Mouse (Mus musculus) E14TG2a.4 (cell line): Measurements from ENCODE around the gene Gja3.

ENCODE experiments used
- CTCF ChIP-seq: conservative IDR thresholded peaks from 2 replicates; pipeline ENCODE4 v1.5.1; 2014; ENCODE audit warnings: low read length
- NANOG ChIP-seq: IDR thresholded peaks from 2 replicates; pipeline ENCODE4 v1.6.1; 2014; ENCODE audit warnings: borderline replicate concordance, low read length, mixed read lengths
- POU5F1 ChIP-seq: IDR thresholded peaks from 2 replicates; pipeline ENCODE4 v1.6.1; 2014; ENCODE audit warnings: low read length, borderline replicate concordance

DNA sequence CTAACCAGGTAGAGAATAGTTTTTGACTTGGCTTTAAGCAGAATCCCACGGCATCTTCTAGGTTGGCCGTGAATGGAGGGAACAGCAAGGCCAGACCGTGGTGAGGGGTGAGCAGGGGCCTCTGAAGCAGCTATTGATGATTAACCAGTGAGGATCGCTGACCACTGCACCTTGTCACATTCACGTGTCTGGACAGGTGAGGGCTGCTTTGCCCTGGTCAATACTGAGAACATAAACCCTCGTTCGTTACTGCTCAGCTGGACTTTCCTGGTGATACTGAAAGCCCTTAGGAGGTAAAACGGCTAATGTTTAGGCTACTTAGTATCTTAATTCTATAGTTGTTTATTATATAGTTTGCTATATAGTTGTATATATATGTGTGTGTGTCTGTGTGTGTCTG, 49.2 kb upstream of the Gja3 start:
- TF ChIP-seq CTCF (no peak), NANOG (no peak), POU5F1 (no peak)
